Mouse (Mus musculus): ENCODE measurements around the gene Lsm14b. TPM values are rescaled to one million over a fixed set of nuclear protein-coding genes. Genes with fewer than 3 reads are reported as not detected.

The Lsm14b gene
- total and polyA plus RNA-seq, 3 experiments, result 34.2 to 44.4 TPM; not detected in 1

DNA sequence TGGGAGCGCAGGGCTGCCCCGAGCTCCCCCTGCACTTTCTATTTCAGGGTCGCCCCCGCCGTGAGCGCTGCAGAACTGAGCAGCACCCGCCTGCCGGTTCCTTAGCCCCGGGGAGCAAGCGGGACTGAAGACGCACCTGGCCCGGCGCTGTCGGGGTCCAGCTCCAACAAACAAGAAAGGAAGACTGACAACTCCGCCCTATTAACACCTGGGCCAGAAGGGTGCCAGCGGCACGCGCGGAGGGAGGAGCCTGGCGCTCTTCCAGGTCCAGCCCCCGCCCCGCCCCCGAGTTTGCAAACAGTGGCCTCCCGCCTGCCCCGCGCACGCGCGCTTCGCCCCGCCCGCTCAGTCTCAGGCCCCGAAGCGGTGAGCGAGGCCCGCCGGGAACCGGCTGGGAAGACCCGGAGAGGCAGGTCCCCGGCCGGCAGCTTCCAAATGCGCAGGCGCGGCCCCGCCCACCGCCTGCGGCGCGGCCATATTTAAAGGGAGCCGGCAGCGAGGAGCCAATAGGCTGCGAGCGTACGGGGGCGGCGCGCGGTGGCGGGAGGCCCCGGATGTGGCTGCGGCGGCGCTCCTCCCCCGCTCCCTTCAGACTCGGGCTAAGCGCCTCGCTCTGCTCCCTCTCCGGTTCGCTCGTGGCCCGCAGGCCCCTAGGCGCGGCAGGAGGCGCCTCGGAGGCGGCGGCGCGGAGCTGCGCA, at the start of gene Lsm14b (continued):
- TF ChIP-seq USF2 (IDR thresholded peaks at IDR 0.05; ENCODE audit: borderline replicate concordance in 1 of 2, insufficient read depth in 1 of 2, low read depth in 1 of 2, low read length in 2 of 2), result no peak
- no peak for TF ChIP-seq ZNF384 (IDR thresholded peaks at IDR 0.05; ENCODE audit: low read depth, low read length)
- TF ChIP-seq CHD1 (IDR thresholded peaks at IDR 0.05; ENCODE audit: low read depth, low read length), result no peak
- TF ChIP-seq MXI1 (IDR thresholded peaks at IDR 0.05; ENCODE audit: low read depth, low read length), result peak; percentile 71

DNA sequence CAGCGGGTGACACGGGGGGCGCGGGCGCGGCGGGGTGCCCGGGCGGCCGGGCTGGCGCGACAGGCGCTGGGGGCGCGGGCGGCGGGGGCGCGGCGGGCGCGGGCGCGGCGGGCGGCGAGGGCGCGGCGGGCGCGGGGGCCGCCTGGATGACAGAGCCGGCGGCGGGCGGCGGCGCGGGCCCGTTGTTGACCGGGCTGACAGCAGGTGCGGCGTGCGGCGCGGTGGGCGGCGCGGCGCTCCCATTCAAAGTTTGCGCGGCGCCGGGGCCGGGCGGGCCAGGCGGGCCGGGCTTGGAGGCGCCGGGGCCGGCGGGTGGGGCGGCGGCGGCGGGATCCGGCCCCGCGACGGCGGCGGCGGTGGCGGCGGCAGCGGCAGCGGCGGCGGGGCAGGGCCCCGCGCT, 48.9 kb upstream of the Lsm14b start:
- TF ChIP-seq MYC (IDR thresholded peaks at IDR 0.05; ENCODE audit: low read depth, low read length), result no peak
- TF ChIP-seq UBTF (IDR thresholded peaks at IDR 0.05; ENCODE audit: borderline replicate concordance, insufficient read depth, low read depth, low read length), result 0 out of 2 replicates have a peak, but pooled peaks have one; percentile 35
- TF ChIP-seq TBP (IDR thresholded peaks at IDR 0.05; ENCODE audit: low read depth, low read length), result no peak
- H3K27me3 ChIP-seq (ENCODE audit: control insufficient read depth in 1 of 2, insufficient read depth in 2 of 2, low read length in 2 of 2), result no peaks in the 10 kb centered on the region
- peak overlapping the region in 1 of 2 experiments; percentile 21; a peak in 1 of 4 replicates for H3K4me3 ChIP-seq (ENCODE audit: control insufficient read depth in 1 of 2, insufficient read depth in 1 of 2, low read depth in 2 of 2, low read length in 2 of 2)
- H3K36me3 ChIP-seq (ENCODE audit: control insufficient read depth in 1 of 2, insufficient read depth in 2 of 2, low read length in 2 of 2), result peaks cover 0 to 15% of the 10 kb centered on the region in 2 experiments; a peak in 2 of 4 replicates
- peak overlapping the region; percentile 98 for H3K9ac ChIP-seq (ENCODE audit: control insufficient read depth, low read depth, low read length, poor library complexity, severe bottlenecking)
- no peaks in the 10 kb centered on the region for H3K9me3 ChIP-seq (replicated peaks; ENCODE audit: insufficient read depth, low read length)
- H3K4me1 ChIP-seq (ENCODE audit: control insufficient read depth in 1 of 2, insufficient read depth in 2 of 2, low read length in 2 of 2), result peaks cover 0 to 25% of the 10 kb centered on the region in 2 experiments; a peak in 3 of 4 replicates
- H3K79me2 ChIP-seq (ENCODE audit: control insufficient read depth, insufficient read depth, low read length, poor library complexity), result peaks cover 54% of the 10 kb centered on the region
- no peak overlapping the region for H3K27ac ChIP-seq (ENCODE audit: control insufficient read depth, low read depth, low read length)
- no peak for DNase-seq (ENCODE audit: low read depth, low spot score)

- no peak for DNase-seq (ENCODE audit: low read depth, low spot score)
- peak overlapping the region; percentile 67 for H3K27ac ChIP-seq (ENCODE audit: control insufficient read depth, low read depth, low read length)
- no peaks in the 10 kb centered on the region for H3K9me3 ChIP-seq (replicated peaks; ENCODE audit: insufficient read depth, low read length)
- H3K4me1 ChIP-seq (ENCODE audit: control insufficient read depth in 1 of 2, insufficient read depth in 2 of 2, low read length in 2 of 2), result peaks cover 0 to 25% of the 10 kb centered on the region in 2 experiments; a peak in 3 of 4 replicates
- peaks cover 51% of the 10 kb centered on the region for H3K79me2 ChIP-seq (ENCODE audit: control insufficient read depth, insufficient read depth, low read length, poor library complexity)
- H3K4me3 ChIP-seq (ENCODE audit: control insufficient read depth in 1 of 2, insufficient read depth in 1 of 2, low read depth in 2 of 2, low read length in 2 of 2), result peak overlapping the region; percentile 77 to 91
- no peaks in the 10 kb centered on the region for H3K27me3 ChIP-seq (ENCODE audit: control insufficient read depth in 1 of 2, insufficient read depth in 2 of 2, low read length in 2 of 2)
- H3K9ac ChIP-seq (ENCODE audit: control insufficient read depth, low read depth, low read length, poor library complexity, severe bottlenecking), result peak overlapping the region; percentile 98
- no peak for TF ChIP-seq RCOR1 (IDR thresholded peaks at IDR 0.05; ENCODE audit: low read depth, low read length)
- TF ChIP-seq RAD21 (IDR thresholded peaks at IDR 0.05; ENCODE audit: low read depth, low read length), result no peak
- no peak for TF ChIP-seq MEF2A (IDR thresholded peaks at IDR 0.05; ENCODE audit: extremely low read depth, insufficient replicate concordance, low read depth, low read length, poor library complexity, severe bottlenecking)
- TF ChIP-seq MXI1 (IDR thresholded peaks at IDR 0.05; ENCODE audit: low read depth, low read length), result no peak
- TF ChIP-seq CTCF (IDR thresholded peaks at IDR 0.05 in 2 of 3, conservative IDR thresholded peaks at IDR 0.05 in 1 of 3; ENCODE audit: control insufficient read depth in 1 of 3, insufficient read depth in 1 of 3, low read depth in 2 of 3, low read length in 3 of 3, poor library complexity in 1 of 3, severe bottlenecking in 1 of 3), result no peak
- TF ChIP-seq ZC3H11A (IDR thresholded peaks at IDR 0.05; ENCODE audit: low read depth, low read length), result no peak
- no peak; a peak in 1 of 4 replicates for TF ChIP-seq POLR2A (IDR thresholded peaks at IDR 0.05; ENCODE audit: control insufficient read depth in 1 of 2, insufficient read depth in 1 of 2, low read depth in 1 of 2, low read length in 2 of 2, poor library complexity in 1 of 2)
- TF ChIP-seq HCFC1 (IDR thresholded peaks at IDR 0.05; ENCODE audit: low read depth, low read length), result no peak
- no peak for TF ChIP-seq ETS1 (IDR thresholded peaks at IDR 0.05; ENCODE audit: low read depth, low read length)
- no peak for TF ChIP-seq MAFK (IDR thresholded peaks at IDR 0.05; ENCODE audit: borderline replicate concordance, low read depth, low read length)
- no peak for TF ChIP-seq ZNF384 (IDR thresholded peaks at IDR 0.05; ENCODE audit: low read depth, low read length)
- TF ChIP-seq MAX (IDR thresholded peaks at IDR 0.05; ENCODE audit: low read length), result no peak; the same call in 1 of the 2 replicates
- H3K36me3 ChIP-seq (ENCODE audit: control insufficient read depth in 1 of 2, insufficient read depth in 2 of 2, low read length in 2 of 2), result peaks cover 0 to 15% of the 10 kb centered on the region in 2 experiments; a peak in 2 of 4 replicates
These were observed 48.5 kb upstream of the Lsm14b start for GRCm38 (mm10) chr2:179976295-179976627.
